Mouse (Mus musculus) regulatory T cell (primary cell): ENCODE measurements around the gene Creb3l2.

Experiments
- in situ Hi-C: fragments of 300-600 bp; cut with MboI, MseI; formaldehyde crosslinking; loops from one replicate; pipeline ENCODE4 v1.15.1; 2025; ENCODE audit warnings: high pct_unique_total_duplicates

The Creb3l2 gene

DNA sequence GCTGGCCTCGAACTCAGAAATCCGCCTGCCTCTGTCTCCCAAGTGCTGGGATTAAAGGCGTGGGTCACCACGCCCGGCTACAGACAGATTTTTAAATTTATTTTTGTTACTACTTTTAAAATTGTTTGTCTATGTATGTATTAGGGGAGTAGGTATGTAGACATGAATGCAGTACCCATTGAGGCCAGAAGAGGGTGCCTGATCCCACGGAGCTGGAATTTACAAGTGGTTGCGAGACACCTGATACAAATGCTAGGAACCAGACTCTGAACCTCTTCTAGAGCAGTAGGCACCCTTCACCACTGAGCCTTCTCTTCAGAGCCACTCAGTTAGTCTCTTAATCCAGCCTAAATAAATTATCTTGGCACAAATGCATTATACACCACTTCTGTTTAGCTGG lies 70.6 kb downstream of the Creb3l2 start:
- in situ Hi-C loops: no loop called here

GRCm38 (mm10) chr6:37370566-37370965 lies 71.4 kb downstream of the Creb3l2 start:
- in situ Hi-C loops: no loop called here

DNA sequence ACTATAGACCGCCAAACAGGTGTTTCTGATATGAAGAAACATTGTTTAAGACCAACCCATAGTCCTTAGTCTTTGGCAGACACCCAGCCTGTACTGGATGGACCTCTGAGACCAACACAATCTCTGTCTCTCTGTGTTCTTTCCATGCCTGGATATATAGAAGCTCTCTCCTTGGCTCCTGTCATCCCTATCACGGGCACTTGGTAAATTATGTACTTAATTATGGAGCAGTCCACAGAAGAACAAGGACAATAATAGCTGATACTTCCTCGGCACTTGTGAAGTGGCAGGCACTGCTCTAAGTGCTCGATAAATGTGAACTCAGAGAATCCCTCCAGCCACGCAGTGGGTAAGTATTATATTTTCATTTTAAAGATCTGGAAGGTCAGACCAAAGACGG lies 72.2 kb downstream of the Creb3l2 start:
- in situ Hi-C loops: no loop called here

DNA sequence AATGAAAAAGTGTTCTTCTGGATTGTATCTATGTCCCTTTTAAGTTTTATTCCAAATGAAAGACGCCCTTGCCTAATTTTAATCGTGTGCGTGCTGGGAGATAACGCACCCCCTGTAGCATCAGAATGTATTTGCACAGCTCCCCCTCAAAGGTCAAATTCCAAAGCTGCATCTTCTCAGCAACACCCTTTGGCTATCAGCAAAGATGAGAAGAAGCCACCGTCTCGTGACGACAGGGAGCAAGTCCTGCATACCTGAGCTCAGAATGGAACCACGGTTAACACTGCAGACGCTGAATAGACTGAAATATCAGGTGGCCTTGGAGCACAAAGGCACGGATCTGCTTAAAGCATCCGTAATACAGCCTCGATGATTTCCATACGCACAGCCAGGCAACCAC lies 73.7 kb downstream of the Creb3l2 start:
- in situ Hi-C loops: no loop called here

DNA sequence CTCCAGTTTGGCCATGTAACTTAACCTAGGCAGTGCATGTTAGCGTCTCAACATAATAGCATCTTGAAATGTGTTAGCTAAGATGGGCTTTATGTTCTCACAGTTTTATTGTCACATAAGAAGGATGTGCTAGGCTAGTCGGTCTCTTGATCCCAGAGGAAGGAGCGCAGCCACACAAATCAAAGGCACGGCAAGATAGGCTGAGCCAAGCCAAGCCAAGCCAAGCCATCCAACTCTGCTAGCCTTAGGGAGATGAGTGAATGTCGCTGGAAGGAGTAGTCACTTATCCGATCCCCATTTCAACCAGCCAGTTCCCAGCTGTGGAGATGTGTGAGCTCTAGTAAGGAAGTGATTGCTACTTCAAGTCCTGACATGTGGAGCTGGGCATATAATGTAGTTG lies 75.0 kb downstream of the Creb3l2 start:
- in situ Hi-C loops: no loop called here

GRCm38 (mm10) chr6:37365179-37365578 lies 76.8 kb downstream of the Creb3l2 start:
- in situ Hi-C loops: no loop called here

GRCm38 (mm10) chr6:37364361-37364760 lies 77.6 kb downstream of the Creb3l2 start:
- in situ Hi-C loops: loop anchor here (5.0 kb wide), 1 partner anchor 38 kb away; no protein-coding TSS in a partner anchor

DNA sequence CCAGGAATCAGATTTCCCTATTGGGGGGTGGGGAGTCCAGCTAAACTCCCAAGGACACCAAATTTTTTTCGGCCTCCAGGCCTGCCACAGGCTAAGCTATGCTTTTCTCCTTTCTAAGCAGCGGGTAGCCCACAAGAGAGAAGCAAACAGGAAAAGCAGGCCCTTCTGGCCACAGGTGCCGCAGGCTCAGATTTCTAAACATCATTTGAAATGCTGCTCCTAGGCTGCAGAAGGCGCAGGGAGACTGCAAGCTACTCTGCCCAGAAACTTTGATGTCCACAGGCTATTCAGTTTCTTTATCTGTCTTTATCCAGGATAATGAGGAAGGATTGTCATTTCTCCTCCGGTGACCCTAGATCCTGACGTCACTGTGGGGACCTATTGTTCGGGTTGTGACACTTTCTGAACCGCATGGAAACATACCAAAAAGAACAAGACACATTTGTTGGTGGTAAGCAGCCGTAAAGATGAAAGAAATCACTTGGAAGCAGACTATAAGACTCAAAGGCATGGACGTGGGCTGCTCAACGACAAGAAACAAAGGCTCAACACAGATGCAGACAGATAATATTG lies 81.0 kb downstream of the Creb3l2 start:
- in situ Hi-C loops: loop anchor here (5.0 kb wide), 1 partner anchor 41 kb away; no protein-coding TSS in a partner anchor

- in situ Hi-C loops: loop anchor here (5.0 to 10.0 kb wide), 4 partner anchors 98 to 710 kb away; no protein-coding TSS in a partner anchor
These were observed 87.3 kb downstream of the Creb3l2 start for GRCm38 (mm10) chr6:37354449-37355179.

DNA sequence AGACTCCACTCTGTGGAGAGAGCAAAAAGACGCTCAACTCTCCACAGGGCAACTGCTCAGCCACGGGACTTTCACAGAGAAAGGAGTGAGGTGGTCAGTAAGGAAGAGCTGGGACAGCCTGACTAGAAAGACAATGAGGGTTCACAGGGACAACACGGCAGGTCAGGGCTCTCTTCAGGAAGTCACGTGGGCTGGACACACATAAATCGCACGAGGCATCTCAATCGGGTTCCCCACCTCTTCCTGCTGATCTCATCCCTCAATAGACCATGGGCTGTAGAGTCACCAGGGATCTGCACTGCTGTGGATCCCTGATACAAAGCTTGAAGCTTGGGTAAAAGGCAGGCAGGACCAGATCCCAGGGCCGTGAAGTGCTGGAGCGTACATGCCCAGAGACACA lies 88.3 kb downstream of the Creb3l2 start:
- in situ Hi-C loops: loop anchor here (5.0 to 10.0 kb wide), 3 partner anchors 209 to 711 kb away; no protein-coding TSS in a partner anchor

GRCm38 (mm10) chr6:37351731-37352380 lies 90.1 kb downstream of the Creb3l2 start:
- in situ Hi-C loops: loop anchor here (5.0 to 10.0 kb wide), 3 partner anchors 210 to 713 kb away; no protein-coding TSS in a partner anchor

GRCm38 (mm10) chr6:37350315-37350714 lies 91.6 kb downstream of the Creb3l2 start:
- in situ Hi-C loops: loop anchor here (5.0 to 10.0 kb wide), 3 partner anchors 212 to 714 kb away; no protein-coding TSS in a partner anchor

DNA sequence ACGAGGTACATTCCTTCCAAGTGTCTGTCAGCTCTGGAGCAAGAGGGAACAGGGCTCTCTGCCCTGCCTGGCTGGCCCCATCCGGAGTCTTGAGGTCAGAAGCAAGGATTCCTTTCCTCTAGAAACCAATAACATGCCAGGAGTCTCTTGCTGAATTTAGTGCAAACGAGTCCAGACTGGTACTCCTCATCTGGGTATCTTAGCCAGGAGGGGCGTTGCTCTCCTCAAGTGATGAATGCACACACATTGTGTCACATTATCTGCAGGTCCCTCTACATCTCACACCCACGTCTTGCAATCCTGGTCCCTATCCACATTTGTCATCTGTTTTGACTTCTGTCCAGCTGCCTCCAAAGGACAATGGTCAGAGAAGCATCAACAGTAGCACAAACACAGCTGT lies 94.3 kb downstream of the Creb3l2 start:
- in situ Hi-C loops: no loop called here

- in situ Hi-C loops: no loop called here
These were observed 103.9 kb downstream of the Creb3l2 start for GRCm38 (mm10) chr6:37338055-37338454.

- in situ Hi-C loops: no loop called here
These were observed 105.1 kb downstream of the Creb3l2 start for GRCm38 (mm10) chr6:37336831-37337260.

- in situ Hi-C loops: no loop called here
These were observed 105.6 kb downstream of the Creb3l2 start for GRCm38 (mm10) chr6:37336381-37336780.

- in situ Hi-C loops: no loop called here
These were observed 109.1 kb downstream of the Creb3l2 start for GRCm38 (mm10) chr6:37332846-37333245.

DNA sequence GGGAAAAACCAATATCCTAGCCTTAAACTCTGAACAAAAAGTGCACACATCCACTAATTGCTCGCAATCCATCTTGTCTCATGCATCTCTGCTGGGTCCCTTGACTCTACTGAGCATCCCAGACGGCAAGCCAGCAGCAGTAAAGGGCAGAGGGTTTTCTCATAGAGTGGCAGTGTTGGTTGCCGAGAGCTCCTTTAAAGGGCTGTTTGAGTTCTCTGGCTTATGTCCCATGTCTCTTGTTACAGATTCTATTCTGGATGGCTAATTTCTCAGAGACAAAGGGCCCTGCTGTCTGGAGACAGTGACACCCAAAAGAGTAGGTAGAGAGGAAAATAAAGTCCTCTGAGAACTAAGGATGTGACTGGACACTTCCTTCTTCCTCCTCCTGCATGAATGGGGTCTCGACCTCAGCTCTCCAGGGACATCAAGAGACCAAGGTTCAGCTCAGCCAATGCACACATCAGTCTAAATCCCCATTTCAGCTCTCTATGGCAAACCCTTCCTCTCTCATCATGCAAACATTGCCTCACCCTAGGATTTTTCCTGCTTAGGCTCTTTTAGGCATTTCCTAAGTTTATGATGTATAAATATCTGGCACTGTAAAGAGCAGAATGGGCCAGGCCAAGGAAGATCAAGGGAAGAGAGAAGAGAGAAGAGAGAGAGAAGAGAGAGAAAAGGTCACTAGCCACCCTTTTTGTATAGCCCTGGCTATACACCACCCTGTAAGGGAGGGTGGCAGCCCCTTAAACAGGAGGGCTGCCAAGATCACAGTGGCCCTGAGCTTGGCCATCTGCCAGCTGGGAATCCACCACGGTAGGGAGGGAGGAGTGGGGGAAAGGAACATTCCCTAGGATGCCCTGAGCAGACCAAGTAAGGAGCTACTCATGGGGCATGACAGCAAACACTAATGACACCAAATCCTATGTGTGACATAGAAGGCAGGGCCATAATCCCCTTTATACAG lies 111.8 kb downstream of the Creb3l2 start:
- in situ Hi-C loops: no loop called here

GRCm38 (mm10) chr6:37329376-37329775 lies 112.6 kb downstream of the Creb3l2 start:
- in situ Hi-C loops: no loop called here

- in situ Hi-C loops: no loop called here
These were observed 113.3 kb downstream of the Creb3l2 start for GRCm38 (mm10) chr6:37328671-37329070.

GRCm38 (mm10) chr6:37327519-37327918 lies 114.4 kb downstream of the Creb3l2 start:
- in situ Hi-C loops: no loop called here
